Mouse (Mus musculus) brain, embryonic 14.5 days (tissue): ENCODE measurements at regions not wholly inside any gene's neighbourhood (a gene's known extent, or its start where the extent isn't known, plus 50 kb on each side); places are given as distances from the start of the nearest gene placed in this dataset.

Experiments
- CTCF ChIP-seq: fragments of 200-500 bp; IDR thresholded peaks from 2 replicates; pipeline ENCODE4 v1.5.1; 2012; ENCODE audit warnings: inconsistent platforms, mild to moderate bottlenecking, moderate library complexity, borderline replicate concordance; ENCODE audit not compliant: insufficient read depth, insufficient read length; ENCODE audit errors: extremely low read depth
- POLR2A ChIP-seq: fragments of 200-500 bp; IDR thresholded peaks from 2 replicates; pipeline ENCODE4 v1.6.1; 2012; ENCODE audit warnings: mild to moderate bottlenecking, inconsistent platforms, borderline replicate concordance; ENCODE audit not compliant: poor library complexity, insufficient read depth, insufficient read length, severe bottlenecking; ENCODE audit errors: extremely low read depth

- no peak for TF ChIP-seq CTCF
- TF ChIP-seq POLR2A, result no peak
These were observed 307.4 kb upstream of the Fat3 start for GRCm38 (mm10) chr9:16808494-16808893.
